Mouse (Mus musculus): Measurements from ENCODE around the gene Szt2. TPM values are rescaled to one million over a fixed set of nuclear protein-coding genes. Genes with fewer than 3 reads are reported as not detected.

Szt2 gene
- polyA plus RNA-seq, 1 experiment: 47.0 TPM

DNA sequence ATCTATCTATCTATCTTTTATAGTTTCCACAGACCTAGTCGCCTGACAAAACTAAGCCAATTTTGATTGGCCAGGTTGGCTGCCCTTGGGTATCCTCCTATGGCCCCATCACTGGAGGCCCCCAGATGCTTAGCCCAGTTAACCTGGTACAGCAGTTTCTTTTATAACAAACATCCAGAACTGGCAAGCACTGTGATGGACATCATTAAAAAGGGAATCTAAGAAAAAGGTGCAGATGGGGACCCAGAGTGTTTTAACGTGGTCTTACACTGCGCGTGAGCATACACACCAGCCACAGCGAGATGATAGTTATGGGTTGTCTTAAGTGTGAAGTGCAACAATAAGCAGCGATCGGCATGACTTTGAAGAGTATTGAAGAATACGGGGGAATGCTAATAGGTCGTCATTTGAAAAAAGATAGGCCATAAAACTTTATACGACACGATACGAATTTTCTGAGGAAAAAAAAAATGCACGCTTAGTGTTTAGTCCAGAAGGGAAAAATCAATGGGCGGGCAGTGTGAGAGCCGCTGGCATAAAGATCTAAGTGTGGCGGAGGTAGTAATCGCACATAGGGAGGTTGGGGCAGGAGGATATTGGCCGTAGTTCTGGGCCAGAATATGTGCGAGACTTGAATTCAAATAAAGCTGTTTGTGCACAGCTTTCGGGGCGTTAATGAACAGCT is 49.7 kb downstream of the Szt2 start:
- DNase-seq (ENCODE audit: low read depth in 1 of 2, low spot score in 2 of 2): no peak
- WGBS: 11% methylated on average over 21 of the region's 21 CpGs
- H3K27ac ChIP-seq (ENCODE audit: insufficient read depth, low read length): no peak overlapping the region
- no peak for TF ChIP-seq POLR2A (IDR thresholded peaks at IDR 0.05; ENCODE audit: low read depth, low read length)
- no peak for TF ChIP-seq CTCF (IDR thresholded peaks at IDR 0.05; ENCODE audit: extremely low read depth, insufficient read depth, insufficient read length, insufficient replicate concordance)
- peaks cover 4% of the 10 kb centered on the region; the same call in 1 of the 2 replicates for H3K4me1 ChIP-seq (ENCODE audit: control insufficient read depth, insufficient read depth, insufficient read length)
- peaks cover 9% of the 10 kb centered on the region for H3K36me3 ChIP-seq (ENCODE audit: control insufficient read depth, insufficient read depth, low read length)
- H3K4me3 ChIP-seq (ENCODE audit: extremely low read depth, insufficient read depth, insufficient read length): peak overlapping the region; percentile 76
- H3K27me3 ChIP-seq (ENCODE audit: control insufficient read depth, insufficient read depth, low read length): no peaks in the 10 kb centered on the region

DNA sequence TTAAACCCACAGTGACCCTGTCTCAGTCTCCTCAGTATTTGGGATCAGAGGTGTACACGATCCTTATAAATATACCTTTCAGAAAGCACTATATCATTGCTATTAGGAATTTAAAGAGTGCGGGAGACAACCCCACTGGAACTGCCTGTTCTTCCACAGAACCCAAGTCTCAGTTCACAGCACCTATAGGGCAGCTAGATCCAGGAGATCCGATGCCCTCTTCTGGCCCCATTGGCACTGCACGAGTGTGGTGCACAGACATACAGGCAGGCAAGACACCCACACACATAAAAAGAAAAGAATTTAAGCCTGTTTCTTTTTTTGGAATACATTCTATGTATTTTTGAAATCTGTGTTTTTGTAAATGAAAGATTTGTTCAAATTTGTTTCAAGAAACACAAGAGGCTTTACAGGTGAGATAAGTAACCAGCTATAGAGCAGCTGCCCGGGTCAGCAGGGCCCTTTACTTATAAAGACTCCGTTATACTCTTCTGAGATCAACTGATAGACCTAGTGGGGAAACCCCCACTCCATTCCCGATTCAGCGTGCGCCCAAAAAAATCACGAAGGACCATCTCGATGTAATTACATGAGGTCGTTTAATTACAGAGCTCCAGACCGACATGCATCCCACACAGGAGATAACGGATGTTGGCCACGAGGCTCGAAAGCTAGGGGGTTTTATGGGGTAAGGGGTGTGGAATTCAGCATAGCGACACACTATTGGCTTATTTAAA is 50.7 kb downstream of the Szt2 start:
- peaks cover 4% of the 10 kb centered on the region for H3K36me3 ChIP-seq (ENCODE audit: control insufficient read depth, insufficient read depth, low read length)
- TF ChIP-seq POLR2A (IDR thresholded peaks at IDR 0.05; ENCODE audit: low read depth, low read length) (no peak), CTCF (IDR thresholded peaks at IDR 0.05; ENCODE audit: extremely low read depth, insufficient read depth, insufficient read length, insufficient replicate concordance) (no peak)

DNA sequence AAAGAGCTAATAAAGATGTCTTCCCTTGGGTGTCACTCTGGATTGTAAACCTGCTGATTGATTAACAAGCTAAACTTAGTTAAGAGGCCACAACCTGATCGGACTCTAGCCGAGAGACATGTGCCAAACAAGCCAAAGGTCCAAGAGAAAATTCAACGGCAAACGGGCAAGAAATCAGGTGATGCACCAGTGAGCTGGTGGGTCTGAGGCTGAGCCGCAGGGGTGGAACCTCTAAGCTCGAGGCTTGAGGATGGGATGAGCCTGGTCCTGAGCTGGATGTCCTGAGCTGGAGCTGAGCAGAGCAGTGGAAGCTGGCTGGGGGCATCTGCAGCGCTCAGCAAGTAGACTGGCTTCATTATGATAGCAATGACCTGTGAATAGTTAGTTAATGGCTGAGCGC is 51.6 kb downstream of the Szt2 start:
- Histone ChIP-seq H3K27ac (ENCODE audit: insufficient read depth, low read length) (no peak overlapping the region), H3K4me3 (ENCODE audit: extremely low read depth, insufficient read depth, insufficient read length) (no peak overlapping the region), H3K4me1 (ENCODE audit: control insufficient read depth, insufficient read depth, insufficient read length) (peaks cover 4% of the 10 kb centered on the region; the same call in 1 of the 2 replicates), H3K36me3 (ENCODE audit: control insufficient read depth, insufficient read depth, low read length) (no peaks in the 10 kb centered on the region), H3K27me3 (ENCODE audit: control insufficient read depth, insufficient read depth, low read length) (no peaks in the 10 kb centered on the region)
- 91% methylated on average over 8 of the region's 8 CpGs for WGBS
- no peak for TF ChIP-seq CTCF (IDR thresholded peaks at IDR 0.05; ENCODE audit: extremely low read depth, insufficient read depth, insufficient read length, insufficient replicate concordance)
- TF ChIP-seq POLR2A (IDR thresholded peaks at IDR 0.05; ENCODE audit: low read depth, low read length): no peak
- DNase-seq (ENCODE audit: low read depth in 1 of 2, low spot score in 2 of 2): no peak

More for the DNA sequence above, 50.7 kb downstream of the Szt2 start:
- no peak overlapping the region for H3K27ac ChIP-seq (ENCODE audit: insufficient read depth, low read length)
- no peak overlapping the region for H3K4me3 ChIP-seq (ENCODE audit: extremely low read depth, insufficient read depth, insufficient read length)
- 90% methylated on average over 17 of the region's 17 CpGs for WGBS
- H3K27me3 ChIP-seq (ENCODE audit: control insufficient read depth, insufficient read depth, low read length): no peaks in the 10 kb centered on the region
- DNase-seq (ENCODE audit: low read depth in 1 of 2, low spot score in 2 of 2): no peak
- peaks cover 4% of the 10 kb centered on the region; the same call in 1 of the 2 replicates for H3K4me1 ChIP-seq (ENCODE audit: control insufficient read depth, insufficient read depth, insufficient read length)

DNA sequence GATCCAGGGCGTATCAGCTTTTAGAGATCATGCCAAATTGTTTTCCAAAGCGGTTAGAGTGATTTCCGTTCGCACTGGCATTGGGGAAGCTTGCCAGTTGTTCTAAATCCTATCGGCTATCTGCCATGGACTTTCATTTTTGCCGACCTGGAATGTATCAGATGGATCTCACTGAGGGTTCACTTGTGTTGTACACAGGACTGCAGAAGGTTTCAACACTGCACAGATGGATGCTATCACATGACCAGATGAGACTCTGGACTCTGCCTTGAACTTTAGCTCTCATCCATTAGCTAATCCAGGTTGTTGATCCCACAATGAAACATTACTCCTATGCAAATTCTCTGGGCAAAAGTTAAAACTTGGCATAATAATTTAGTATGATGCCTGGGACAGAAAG is 52.3 kb downstream of the Szt2 start:
- 89% methylated on average over 6 of the region's 6 CpGs for WGBS
- Histone ChIP-seq H3K4me1 (ENCODE audit: control insufficient read depth, insufficient read depth, insufficient read length) (peaks cover 4% of the 10 kb centered on the region; the same call in 1 of the 2 replicates), H3K36me3 (ENCODE audit: control insufficient read depth, insufficient read depth, low read length) (no peaks in the 10 kb centered on the region), H3K4me3 (ENCODE audit: extremely low read depth, insufficient read depth, insufficient read length) (no peak overlapping the region), H3K27me3 (ENCODE audit: control insufficient read depth, insufficient read depth, low read length) (no peaks in the 10 kb centered on the region), H3K27ac (ENCODE audit: insufficient read depth, low read length) (no peak overlapping the region)
- no peak for TF ChIP-seq CTCF (IDR thresholded peaks at IDR 0.05; ENCODE audit: extremely low read depth, insufficient read depth, insufficient read length, insufficient replicate concordance)
- TF ChIP-seq POLR2A (IDR thresholded peaks at IDR 0.05; ENCODE audit: low read depth, low read length): no peak
- no peak for DNase-seq (ENCODE audit: low read depth in 1 of 2, low spot score in 2 of 2)

DNA sequence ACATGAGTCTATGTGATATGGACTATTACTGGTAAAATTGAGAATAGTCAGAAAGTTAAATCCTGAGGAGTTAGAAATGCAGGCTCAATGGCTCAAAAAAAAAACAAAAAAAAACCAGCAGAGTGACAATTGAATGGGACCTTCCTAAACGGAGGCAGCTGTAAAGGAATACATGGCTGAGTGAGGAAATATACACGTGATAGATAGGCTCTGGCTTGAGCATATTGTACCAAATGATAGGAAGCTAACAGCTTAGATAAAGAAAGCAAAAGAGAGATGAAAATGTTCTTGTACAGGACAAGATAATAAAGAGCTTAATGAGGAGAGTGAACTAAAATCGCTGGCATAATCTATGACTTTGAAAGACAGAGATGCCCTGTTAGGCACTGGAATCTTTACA is 54.8 kb downstream of the Szt2 start:
- Histone ChIP-seq H3K27ac (ENCODE audit: insufficient read depth, low read length) (no peak overlapping the region), H3K27me3 (ENCODE audit: control insufficient read depth, insufficient read depth, low read length) (no peaks in the 10 kb centered on the region), H3K4me1 (ENCODE audit: control insufficient read depth, insufficient read depth, insufficient read length) (no peaks in the 10 kb centered on the region; the same call in 1 of the 2 replicates), H3K36me3 (ENCODE audit: control insufficient read depth, insufficient read depth, low read length) (no peaks in the 10 kb centered on the region), H3K4me3 (ENCODE audit: extremely low read depth, insufficient read depth, insufficient read length) (no peak overlapping the region)
- TF ChIP-seq POLR2A (IDR thresholded peaks at IDR 0.05; ENCODE audit: low read depth, low read length) (no peak), CTCF (IDR thresholded peaks at IDR 0.05; ENCODE audit: extremely low read depth, insufficient read depth, insufficient read length, insufficient replicate concordance) (no peak)
- DNase-seq (ENCODE audit: low read depth in 1 of 2, low spot score in 2 of 2): no peak
- WGBS: 70% methylated on average over 3 of the region's 3 CpGs

DNA sequence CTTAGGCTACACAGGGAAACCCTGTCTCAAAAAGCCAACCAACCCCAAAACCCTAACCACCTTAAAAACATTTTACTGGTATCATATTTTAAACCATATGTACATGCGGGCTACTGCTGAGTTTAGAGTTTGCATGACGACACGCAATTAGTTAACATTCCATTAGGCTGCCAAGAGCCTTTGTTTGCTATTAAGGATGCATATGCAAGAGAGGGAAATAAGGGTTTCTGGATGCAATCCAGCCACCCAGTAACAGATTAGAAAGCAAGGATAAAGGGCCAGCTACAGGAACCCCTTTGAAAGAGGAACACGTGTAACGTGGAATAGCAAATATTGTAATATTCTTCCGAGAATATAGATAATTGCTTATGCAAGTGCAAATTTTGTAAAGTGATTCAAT is 55.4 kb downstream of the Szt2 start:
- H3K27me3 ChIP-seq (ENCODE audit: control insufficient read depth, insufficient read depth, low read length): no peaks in the 10 kb centered on the region
- WGBS: 91% methylated on average over 6 of the region's 6 CpGs
- no peak for DNase-seq (ENCODE audit: low read depth in 1 of 2, low spot score in 2 of 2)
- no peak overlapping the region for H3K27ac ChIP-seq (ENCODE audit: insufficient read depth, low read length)
- H3K4me1 ChIP-seq (ENCODE audit: control insufficient read depth, insufficient read depth, insufficient read length): no peaks in the 10 kb centered on the region
- no peak for TF ChIP-seq POLR2A (IDR thresholded peaks at IDR 0.05; ENCODE audit: low read depth, low read length)
- TF ChIP-seq CTCF (IDR thresholded peaks at IDR 0.05; ENCODE audit: extremely low read depth, insufficient read depth, insufficient read length, insufficient replicate concordance): no peak
- no peak overlapping the region for H3K4me3 ChIP-seq (ENCODE audit: extremely low read depth, insufficient read depth, insufficient read length)
- no peaks in the 10 kb centered on the region for H3K36me3 ChIP-seq (ENCODE audit: control insufficient read depth, insufficient read depth, low read length)

DNA sequence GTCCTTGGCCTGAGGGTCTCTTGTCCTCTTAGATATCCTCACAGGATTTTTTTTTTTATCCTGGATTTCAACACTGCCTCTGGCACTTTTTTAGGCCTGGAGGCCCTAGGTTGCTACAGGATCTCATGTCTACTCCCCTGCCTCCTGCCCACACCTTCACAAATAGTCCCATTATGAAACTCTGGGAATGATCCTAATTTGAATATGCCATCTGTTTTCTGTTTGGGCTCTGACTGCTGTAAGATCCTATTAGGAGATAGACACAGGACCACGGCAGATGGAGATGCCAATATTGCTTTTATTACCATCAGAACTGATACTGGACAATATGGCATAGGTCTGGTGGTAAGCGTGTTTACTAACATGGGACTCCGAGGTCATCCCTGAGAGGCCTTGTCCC is 57.2 kb downstream of the Szt2 start:
- no peak for TF ChIP-seq POLR2A (IDR thresholded peaks at IDR 0.05; ENCODE audit: low read depth, low read length)
- TF ChIP-seq CTCF (IDR thresholded peaks at IDR 0.05; ENCODE audit: extremely low read depth, insufficient read depth, insufficient read length, insufficient replicate concordance): no peak
- Histone ChIP-seq H3K36me3 (ENCODE audit: control insufficient read depth, insufficient read depth, low read length) (no peaks in the 10 kb centered on the region), H3K4me1 (ENCODE audit: control insufficient read depth, insufficient read depth, insufficient read length) (no peaks in the 10 kb centered on the region), H3K27ac (ENCODE audit: insufficient read depth, low read length) (no peak overlapping the region), H3K4me3 (ENCODE audit: extremely low read depth, insufficient read depth, insufficient read length) (no peak overlapping the region), H3K27me3 (ENCODE audit: control insufficient read depth, insufficient read depth, low read length) (no peaks in the 10 kb centered on the region; the same call in 1 of the 2 replicates)
- no peak for DNase-seq (ENCODE audit: low read depth in 1 of 2, low spot score in 2 of 2)
- WGBS: 91% methylated on average over 3 of the region's 3 CpGs

Data from spleen, adult 2 months (tissue).